Mouse (Mus musculus): ENCODE measurements around the gene B4galnt1. TPM values are rescaled to one million over a fixed set of nuclear protein-coding genes. Genes with fewer than 3 reads are reported as not detected.
A peak's percentile ranks its signal among the peaks of the same experiment; 100 is the strongest.

The B4galnt1 gene
- polyA plus RNA-seq, 1 experiment from 2014 or later, result 93.4 TPM

- 19% methylated on average over 10 of the region's 10 CpGs for WGBS
- Histone ChIP-seq H3K27me3 (ENCODE audit: control insufficient read depth, insufficient read depth, low read length) (no peaks in the 10 kb centered on the region), H3K4me3 (ENCODE audit: low read depth, low read length) (peak overlapping the region; percentile 45), H3K9me3 (ENCODE audit: control insufficient read depth, low read length) (no peaks in the 10 kb centered on the region), H3K27ac (ENCODE audit: low read depth, low read length) (peak overlapping the region; percentile 6; the same call in 1 of the 2 replicates), H3K9ac (replicated peaks; ENCODE audit: low read depth, low read length) (peak overlapping the region; percentile 69), H3K4me1 (ENCODE audit: control insufficient read depth, insufficient read depth, low read length) (peaks cover 29% of the 10 kb centered on the region), H3K36me3 (ENCODE audit: control insufficient read depth, insufficient read depth, low read length) (peaks cover 8% of the 10 kb centered on the region; the same call in 1 of the 2 replicates), H3K4me2 (ENCODE audit: low read depth, low read length) (peak overlapping the region; percentile 85)
- peak; percentile 14; the same call in 1 of the 2 replicates for ATAC-seq (ENCODE audit: low read depth)
Observed at GRCm38 (mm10) chr10:127187371-127188078, 22.5 kb downstream of the B4galnt1 start.

GRCm38 (mm10) chr10:127188079-127188453 is 23.0 kb downstream of the B4galnt1 start:
- Histone ChIP-seq H3K4me1 (ENCODE audit: control insufficient read depth, insufficient read depth, low read length) (peaks cover 29% of the 10 kb centered on the region), H3K27ac (ENCODE audit: low read depth, low read length) (peak overlapping the region; percentile 60)
- WGBS, result under 1% methylated on average over 16 of the region's 21 CpGs

GRCm38 (mm10) chr10:127188465-127189115 is 23.6 kb downstream of the B4galnt1 start:
- peaks cover 29% of the 10 kb centered on the region for H3K4me1 ChIP-seq (ENCODE audit: control insufficient read depth, insufficient read depth, low read length)
- peak overlapping the region; percentile 45 for H3K4me3 ChIP-seq (ENCODE audit: low read depth, low read length)
- peak overlapping the region; percentile 69 for H3K9ac ChIP-seq (replicated peaks; ENCODE audit: low read depth, low read length)
- peak overlapping the region; percentile 85 for H3K4me2 ChIP-seq (ENCODE audit: low read depth, low read length)
- under 1% methylated on average over 22 of the region's 46 CpGs for WGBS
- H3K36me3 ChIP-seq (ENCODE audit: control insufficient read depth, insufficient read depth, low read length), result peaks cover 11% of the 10 kb centered on the region; the same call in 1 of the 2 replicates
- ATAC-seq (ENCODE audit: low read depth), result peak; percentile 82
- H3K27ac ChIP-seq (ENCODE audit: low read depth, low read length), result peak overlapping the region; percentile 60
- no peaks in the 10 kb centered on the region for H3K9me3 ChIP-seq (ENCODE audit: control insufficient read depth, low read length)
- no peaks in the 10 kb centered on the region for H3K27me3 ChIP-seq (ENCODE audit: control insufficient read depth, insufficient read depth, low read length)

More at GRCm38 (mm10) chr10:127188079-127188453, 23.0 kb downstream of the B4galnt1 start:
- peak overlapping the region; percentile 45 for H3K4me3 ChIP-seq (ENCODE audit: low read depth, low read length)
- peaks cover 11% of the 10 kb centered on the region; the same call in 1 of the 2 replicates for H3K36me3 ChIP-seq (ENCODE audit: control insufficient read depth, insufficient read depth, low read length)
- H3K9ac ChIP-seq (replicated peaks; ENCODE audit: low read depth, low read length), result peak overlapping the region; percentile 69
- no peaks in the 10 kb centered on the region for H3K27me3 ChIP-seq (ENCODE audit: control insufficient read depth, insufficient read depth, low read length)
- H3K4me2 ChIP-seq (ENCODE audit: low read depth, low read length), result peak overlapping the region; percentile 85
- H3K9me3 ChIP-seq (ENCODE audit: control insufficient read depth, low read length), result no peaks in the 10 kb centered on the region
- ATAC-seq (ENCODE audit: low read depth), result peak; percentile 4; the same call in 1 of the 2 replicates

DNA sequence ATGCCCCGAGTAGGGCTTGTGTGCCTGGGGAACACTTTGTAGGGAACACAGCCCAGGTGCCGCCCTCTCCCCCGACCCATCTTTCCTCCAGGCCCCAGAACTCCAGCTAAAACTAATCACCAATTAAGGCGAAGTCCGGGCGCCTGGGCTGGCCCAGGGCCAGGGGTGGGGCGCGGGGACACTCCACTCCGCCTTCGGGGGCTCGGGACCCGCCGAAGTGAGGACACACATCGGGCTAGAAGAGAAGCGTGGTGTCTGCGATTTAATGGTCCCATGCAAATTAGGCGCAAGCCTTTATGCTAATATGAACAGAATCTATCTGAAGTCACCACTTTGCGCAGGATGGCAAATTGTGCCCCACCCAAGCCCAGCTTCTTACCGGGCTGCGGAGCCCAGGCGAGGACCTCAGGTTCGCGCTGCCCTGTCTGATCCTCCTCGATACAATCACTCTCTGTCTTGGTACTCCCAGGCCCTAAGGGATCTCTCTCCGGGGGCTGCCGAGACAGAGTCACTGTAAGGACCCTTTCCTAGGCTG is 24.2 kb downstream of the B4galnt1 start:
- Histone ChIP-seq H3K9ac (replicated peaks; ENCODE audit: low read depth, low read length) (peak overlapping the region; percentile 69), H3K27ac (ENCODE audit: low read depth, low read length) (peak overlapping the region; percentile 60), H3K4me1 (ENCODE audit: control insufficient read depth, insufficient read depth, low read length) (peaks cover 27% of the 10 kb centered on the region), H3K36me3 (ENCODE audit: control insufficient read depth, insufficient read depth, low read length) (peaks cover 11% of the 10 kb centered on the region; the same call in 1 of the 2 replicates), H3K9me3 (ENCODE audit: control insufficient read depth, low read length) (no peaks in the 10 kb centered on the region), H3K4me2 (ENCODE audit: low read depth, low read length) (peak overlapping the region; percentile 85), H3K27me3 (ENCODE audit: control insufficient read depth, insufficient read depth, low read length) (no peaks in the 10 kb centered on the region), H3K4me3 (ENCODE audit: low read depth, low read length) (peak overlapping the region; percentile 45)
- WGBS, result 1% methylated on average over 26 of the region's 26 CpGs
- peak; percentile 10 for ATAC-seq (ENCODE audit: low read depth)

DNA sequence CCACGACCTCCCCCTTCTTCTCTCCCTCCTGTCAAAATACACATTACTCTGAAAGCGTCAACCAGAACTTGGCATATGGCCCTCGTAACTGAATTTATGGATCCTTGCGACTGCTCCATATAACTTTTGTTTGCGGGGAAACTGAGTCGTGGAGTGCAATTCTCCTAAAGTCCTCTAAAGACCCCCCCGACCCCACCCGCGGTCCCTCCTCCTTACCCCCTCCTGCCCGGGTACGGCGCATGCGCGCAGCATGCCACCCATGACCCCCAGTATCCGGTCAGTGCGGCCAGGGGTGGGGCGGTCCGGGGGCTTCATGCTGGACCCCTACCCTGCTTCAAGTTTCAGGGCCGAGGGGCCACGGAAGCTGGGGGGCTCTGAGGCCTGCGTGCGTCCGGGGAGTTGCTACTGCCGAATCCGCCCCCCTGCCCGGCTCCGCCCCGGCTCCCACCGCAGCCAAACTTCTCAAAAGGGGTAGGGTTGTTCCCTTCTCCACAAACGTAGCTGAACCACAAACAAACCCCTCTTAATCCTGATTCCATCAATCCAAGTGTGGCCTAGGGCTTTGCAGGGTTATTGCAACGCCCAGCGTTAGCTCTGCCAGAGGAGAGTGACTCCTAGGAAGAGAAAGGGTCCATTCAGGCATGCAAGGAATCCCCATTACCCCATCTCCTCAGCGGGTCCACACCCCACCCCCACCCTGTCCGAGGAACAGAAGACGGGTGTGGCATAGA is 24.8 kb downstream of the B4galnt1 start, which contains the start of gene Arhgef25:
TSS of gene Arhgef25 (minus strand) at position 433 of the 731 bp plus-strand sequence.
- Histone ChIP-seq H3K9ac (replicated peaks; ENCODE audit: low read depth, low read length) (peak within 1 kb of the TSS; percentile 69), H3K36me3 (ENCODE audit: control insufficient read depth, insufficient read depth, low read length) (peaks cover 11% of the 10 kb centered on the region; the same call in 1 of the 2 replicates), H3K9me3 (ENCODE audit: control insufficient read depth, low read length) (no peaks in the 10 kb centered on the region), H3K4me1 (ENCODE audit: control insufficient read depth, insufficient read depth, low read length) (peaks cover 30% of the 10 kb centered on the region), H3K4me3 (ENCODE audit: low read depth, low read length) (peak within 1 kb of the TSS; percentile 45), H3K27me3 (ENCODE audit: control insufficient read depth, insufficient read depth, low read length) (no peaks in the 10 kb centered on the region), H3K27ac (ENCODE audit: low read depth, low read length) (peak within 1 kb of the TSS; percentile 60), H3K4me2 (ENCODE audit: low read depth, low read length) (peak within 1 kb of the TSS; percentile 85)
- WGBS, result 3% methylated on average over 35 of the region's 35 CpGs
- no peak for ATAC-seq (ENCODE audit: low read depth)

GRCm38 (mm10) chr10:127190398-127191190 is 25.6 kb downstream of the B4galnt1 start:
- 31% methylated on average over 13 of the region's 14 CpGs for WGBS
- H3K9ac ChIP-seq (replicated peaks; ENCODE audit: low read depth, low read length), result 0 out of 2 replicates have a peak overlapping the region, but pooled peaks have one; percentile 69
- peaks cover 11% of the 10 kb centered on the region; the same call in 1 of the 2 replicates for H3K36me3 ChIP-seq (ENCODE audit: control insufficient read depth, insufficient read depth, low read length)
- no peak overlapping the region for H3K4me3 ChIP-seq (ENCODE audit: low read depth, low read length)
- no peak overlapping the region for H3K27ac ChIP-seq (ENCODE audit: low read depth, low read length)
- peaks cover 32% of the 10 kb centered on the region for H3K4me1 ChIP-seq (ENCODE audit: control insufficient read depth, insufficient read depth, low read length)
- H3K4me2 ChIP-seq (ENCODE audit: low read depth, low read length), result peak overlapping the region; percentile 85
- no peaks in the 10 kb centered on the region for H3K27me3 ChIP-seq (ENCODE audit: control insufficient read depth, insufficient read depth, low read length)
- no peak for ATAC-seq (ENCODE audit: low read depth)
- H3K9me3 ChIP-seq (ENCODE audit: control insufficient read depth, low read length), result no peaks in the 10 kb centered on the region

DNA sequence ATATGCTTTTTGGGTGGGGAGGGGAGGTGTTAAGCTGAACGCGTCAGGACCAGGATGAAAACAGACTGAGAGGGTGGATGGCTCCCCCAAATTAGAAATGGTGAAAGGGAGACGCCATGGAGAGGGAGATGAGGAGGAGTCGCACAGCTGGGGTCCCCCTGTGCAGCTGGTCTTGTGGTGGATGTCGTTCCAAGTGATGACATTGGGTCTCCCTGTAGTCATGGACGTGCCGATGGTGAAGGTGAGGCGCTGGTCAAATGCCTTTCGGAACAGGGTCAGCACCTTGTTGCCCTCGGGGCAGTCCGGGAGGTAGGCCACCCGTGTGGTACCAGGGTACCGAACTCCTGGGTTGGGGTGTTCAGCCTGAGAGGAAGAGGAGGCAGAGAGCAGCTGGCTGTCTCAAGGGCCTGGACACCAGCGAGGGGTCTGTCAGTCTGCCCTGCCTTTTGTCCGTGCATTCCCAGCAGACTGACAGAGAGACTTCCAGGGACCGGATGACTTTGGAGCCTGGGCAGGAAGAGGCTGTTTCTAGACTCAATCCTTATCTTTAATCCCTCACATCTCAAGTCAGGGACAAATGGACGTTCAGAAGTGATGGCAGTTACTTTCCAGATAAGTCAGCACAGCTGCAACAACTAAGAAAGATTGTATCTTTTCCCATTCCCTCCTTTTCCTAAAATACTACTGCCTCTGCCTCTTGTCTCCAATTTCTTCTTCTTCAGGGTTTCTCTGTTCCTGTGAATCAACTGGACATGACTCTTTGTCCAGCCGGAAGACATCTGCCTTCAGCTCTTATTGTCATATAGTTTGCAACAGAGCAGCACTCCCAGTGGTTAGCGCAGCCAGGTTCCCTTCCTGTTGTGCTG is 26.4 kb downstream of the B4galnt1 start:
- no peak for ATAC-seq (ENCODE audit: low read depth)
- Histone ChIP-seq H3K4me1 (ENCODE audit: control insufficient read depth, insufficient read depth, low read length) (peaks cover 37% of the 10 kb centered on the region), H3K9ac (replicated peaks; ENCODE audit: low read depth, low read length) (no peak overlapping the region), H3K4me2 (ENCODE audit: low read depth, low read length) (no peak overlapping the region), H3K4me3 (ENCODE audit: low read depth, low read length) (no peak overlapping the region), H3K36me3 (ENCODE audit: control insufficient read depth, insufficient read depth, low read length) (peaks cover 11% of the 10 kb centered on the region; the same call in 1 of the 2 replicates), H3K27ac (ENCODE audit: low read depth, low read length) (no peak overlapping the region), H3K27me3 (ENCODE audit: control insufficient read depth, insufficient read depth, low read length) (no peaks in the 10 kb centered on the region), H3K9me3 (ENCODE audit: control insufficient read depth, low read length) (no peaks in the 10 kb centered on the region)
- WGBS, result 84% methylated on average over 19 of the region's 19 CpGs

Data from neural tube, embryonic 14.5 days (tissue).